Mouse (Mus musculus) E14TG2a.4 (cell line): ENCODE results near the gene Raver2.

Source experiments
- CTCF ChIP-seq: conservative IDR thresholded peaks from 2 replicates; pipeline ENCODE4 v1.5.1; 2014; ENCODE audit warnings: low read length
- NANOG ChIP-seq: IDR thresholded peaks from 2 replicates; pipeline ENCODE4 v1.6.1; 2014; ENCODE audit warnings: borderline replicate concordance, low read length, mixed read lengths

- no peak for TF ChIP-seq CTCF
- TF ChIP-seq NANOG = no peak
Observed at GRCm38 (mm10) chr4:101033047-101033446, 35.7 kb upstream of the Raver2 start.
